Mouse (Mus musculus) gastrocnemius, postnatal 25 days (tissue): ENCODE results near the gene Mettl21e. TPM values are rescaled to one million over a fixed set of nuclear protein-coding genes. Genes with fewer than 3 reads are reported as not detected.
"Not testable (repeated sequence)": the region's sequence is repeated elsewhere in the genome, so short reads cannot be mapped to it uniquely, and the experiment has no call there.

Source experiments
- DNase-seq: peaks from one replicate; pipeline ENCODE4 v3.0.0; 2022
- long read RNA-seq, 2 experiments: library from polyadenylated mRNA; stranded (forward); transcript quantifications; one replicate each; pipeline ENCODE4 v2.0.0; 2021
- total RNA-seq, 2 experiments: library from RNA; stranded (reverse); gene quantifications; 1 replicate in 1 of 2; 2 replicates in 1 of 2; pipeline ENCODE4 v1.2.3; 2021

Gene Mettl21e
- total RNA-seq, result 10 to 100 TPM; 12.4 to 12.6 TPM
- long read RNA-seq, experiment 1, transcript Mettl21e-201 (5 exons, 3,211 nt), result major isoform, 19 of 32 reads
- long read RNA-seq, experiment 1, partial matches to known transcripts, result 5 of 32 reads
- long read RNA-seq, experiment 1, other reads (novel, unspliced or antisense), result 8 of 32 reads
- long read RNA-seq, experiment 2, transcript Mettl21e-201 (5 exons, 3,211 nt), result major isoform, 44 of 61 reads
- long read RNA-seq, experiment 2, partial matches to known transcripts, result 8 of 61 reads
- long read RNA-seq, experiment 2, other reads (novel, unspliced or antisense), result 9 of 61 reads

DNA sequence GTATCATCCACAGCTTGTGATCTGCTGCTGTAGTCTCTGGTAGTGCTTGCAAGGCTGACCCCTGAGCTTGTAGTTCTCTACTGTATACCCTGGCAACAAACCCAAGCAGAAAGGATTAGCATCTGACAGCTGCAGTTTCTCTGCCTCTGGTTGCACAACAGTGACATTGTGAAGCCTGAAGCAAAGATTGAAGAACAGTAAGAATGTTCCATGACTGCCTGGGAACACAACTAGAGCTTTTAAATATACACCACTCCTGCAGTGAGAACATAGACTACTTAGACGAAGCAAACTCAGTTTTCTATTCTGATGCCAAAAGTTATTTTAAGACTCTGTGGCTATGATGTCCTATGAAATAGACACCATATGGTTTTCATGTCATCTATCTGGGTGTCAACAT, at the start of gene Mettl21e:
Mettl21e (minus strand) TSS at position 86 of the 400 bp plus-strand sequence.
- peak; percentile 53 for DNase-seq

DNA sequence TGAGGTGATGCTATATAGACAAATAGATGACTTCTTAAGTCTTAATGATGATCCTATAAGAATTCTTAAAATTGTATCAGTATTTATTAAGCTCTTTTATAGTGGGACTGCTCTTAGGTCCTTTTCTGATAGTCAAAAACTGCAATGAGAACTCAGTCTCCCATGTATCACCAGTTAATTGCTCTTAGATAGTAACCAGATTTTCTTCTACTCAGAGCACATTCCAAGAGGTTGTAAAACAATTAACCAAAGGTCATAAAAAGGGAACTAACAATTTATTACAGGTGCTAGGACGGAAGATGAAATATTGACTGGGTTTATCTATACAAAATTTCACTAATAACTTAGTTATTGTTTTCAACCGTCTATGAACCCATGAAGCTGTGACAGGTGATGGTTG, 21.7 kb upstream of the Mettl21e start:
- not testable (repeated sequence) for DNase-seq

DNA sequence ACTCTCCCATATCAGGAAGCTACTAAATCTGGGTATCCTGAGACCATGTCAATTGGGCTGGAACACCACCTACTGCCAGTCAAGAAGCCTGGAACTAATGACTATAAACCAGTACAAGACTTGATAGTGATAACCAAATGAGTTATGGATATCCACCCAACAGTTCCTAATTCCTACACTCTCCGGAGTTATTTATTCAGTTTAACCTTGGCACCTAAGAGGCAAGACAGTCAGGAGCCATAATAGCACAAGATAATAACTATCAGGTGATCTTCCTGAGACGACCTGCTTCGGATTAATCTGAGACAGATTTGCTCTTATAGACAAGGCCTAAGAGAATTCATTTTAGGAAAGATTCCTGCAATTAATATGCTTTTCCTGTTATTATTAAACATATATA, 21.2 kb upstream of the Mettl21e start:
- DNase-seq, result no peak

DNA sequence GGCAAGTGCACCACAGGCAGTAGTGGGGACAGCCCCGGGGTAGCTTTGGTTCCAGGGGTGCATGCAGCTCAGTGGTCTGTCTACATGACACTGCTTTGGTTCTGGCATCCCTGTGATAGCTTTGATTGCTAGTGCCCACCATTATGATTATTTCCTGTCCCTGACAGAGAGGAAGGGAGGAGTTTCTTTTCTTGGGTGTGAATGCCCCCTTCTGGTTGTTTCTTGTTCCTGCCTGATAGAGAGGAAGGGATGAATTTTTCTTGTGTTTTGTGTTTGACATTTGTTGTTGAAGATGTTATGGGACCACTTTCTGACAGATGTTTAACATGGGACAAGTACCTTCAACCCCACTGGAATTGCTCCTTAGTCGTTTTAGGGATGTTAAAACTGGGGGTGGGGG, 18.5 kb upstream of the Mettl21e start:
- DNase-seq, result no peak

DNA sequence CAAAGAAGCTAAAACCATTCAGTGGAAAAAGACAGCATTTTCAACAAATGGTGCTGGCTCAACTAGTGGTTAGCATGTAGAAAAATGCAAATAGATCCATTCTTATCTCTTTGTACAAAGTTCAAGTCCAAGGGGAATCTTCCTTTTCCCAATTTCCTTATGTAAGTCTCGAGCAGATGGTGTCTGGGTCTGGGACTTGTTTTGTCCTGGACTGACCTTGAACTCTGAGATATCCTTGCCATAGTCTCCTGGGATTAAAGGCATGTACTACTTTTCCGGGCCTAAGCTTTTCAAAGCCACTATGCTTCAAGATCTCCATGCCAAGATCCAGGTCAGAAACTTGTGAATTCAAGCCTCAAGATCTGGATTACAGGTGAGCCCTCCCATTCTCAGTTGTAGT, 16.6 kb upstream of the Mettl21e start:
- DNase-seq, result no peak

DNA sequence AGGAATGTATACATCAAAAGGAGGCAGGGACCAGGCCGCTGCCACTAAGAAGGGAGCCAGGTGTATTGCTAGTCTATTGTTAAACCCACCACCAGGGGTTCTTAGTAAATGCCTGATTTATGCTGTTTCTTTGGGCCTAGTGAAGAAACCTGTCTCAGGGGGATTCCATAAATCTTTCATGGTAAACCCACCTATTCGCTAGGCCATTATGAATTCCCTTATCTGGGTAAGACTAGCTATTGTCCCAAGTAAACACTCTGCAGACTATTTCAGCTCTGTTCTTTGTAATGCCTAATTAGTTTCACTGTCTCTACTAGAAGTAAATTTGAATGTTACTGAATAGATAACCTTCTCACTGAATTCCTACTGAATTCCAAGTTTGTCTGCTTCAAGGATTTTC, 15.8 kb upstream of the Mettl21e start:
- not testable (repeated sequence) for DNase-seq

DNA sequence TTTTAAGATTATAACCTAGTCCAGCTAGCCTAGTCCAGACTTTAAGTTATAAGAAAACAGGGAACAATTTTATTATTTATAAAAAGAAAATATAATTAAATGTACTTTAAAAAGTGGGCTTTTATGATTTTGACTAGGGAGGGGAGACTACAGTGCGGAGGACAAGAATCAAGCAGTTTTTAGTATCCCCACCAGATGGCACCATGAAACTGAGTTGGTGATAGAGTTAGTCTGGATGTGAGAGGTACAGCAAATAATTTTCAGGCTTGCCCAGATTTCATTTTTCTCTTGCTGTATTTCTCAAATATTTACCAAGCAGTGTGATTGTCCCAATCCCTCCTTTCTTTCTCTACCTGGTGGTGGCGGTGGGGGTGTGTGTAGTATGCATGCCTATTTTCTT, 10.3 kb upstream of the Mettl21e start:
- DNase-seq, result no peak

DNA sequence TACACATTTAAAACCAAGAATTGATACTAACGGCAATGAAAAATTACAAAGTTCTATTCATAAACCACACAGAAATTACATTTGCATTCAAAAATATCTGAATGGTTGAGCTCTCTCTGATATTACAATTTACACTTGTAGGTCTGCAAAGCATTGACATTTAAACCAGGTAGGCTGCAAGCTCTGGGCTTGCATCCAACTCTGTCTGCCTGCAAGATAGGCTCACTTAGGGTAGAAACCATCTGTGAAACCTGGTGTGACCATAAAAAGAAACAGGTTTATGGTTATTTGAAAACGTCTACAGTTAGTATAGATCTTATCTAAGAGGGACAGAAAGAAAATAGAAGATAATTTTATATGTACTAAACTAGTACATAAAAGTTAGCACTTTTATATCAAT, 1.6 kb downstream of the Mettl21e start:
- no peak for DNase-seq

DNA sequence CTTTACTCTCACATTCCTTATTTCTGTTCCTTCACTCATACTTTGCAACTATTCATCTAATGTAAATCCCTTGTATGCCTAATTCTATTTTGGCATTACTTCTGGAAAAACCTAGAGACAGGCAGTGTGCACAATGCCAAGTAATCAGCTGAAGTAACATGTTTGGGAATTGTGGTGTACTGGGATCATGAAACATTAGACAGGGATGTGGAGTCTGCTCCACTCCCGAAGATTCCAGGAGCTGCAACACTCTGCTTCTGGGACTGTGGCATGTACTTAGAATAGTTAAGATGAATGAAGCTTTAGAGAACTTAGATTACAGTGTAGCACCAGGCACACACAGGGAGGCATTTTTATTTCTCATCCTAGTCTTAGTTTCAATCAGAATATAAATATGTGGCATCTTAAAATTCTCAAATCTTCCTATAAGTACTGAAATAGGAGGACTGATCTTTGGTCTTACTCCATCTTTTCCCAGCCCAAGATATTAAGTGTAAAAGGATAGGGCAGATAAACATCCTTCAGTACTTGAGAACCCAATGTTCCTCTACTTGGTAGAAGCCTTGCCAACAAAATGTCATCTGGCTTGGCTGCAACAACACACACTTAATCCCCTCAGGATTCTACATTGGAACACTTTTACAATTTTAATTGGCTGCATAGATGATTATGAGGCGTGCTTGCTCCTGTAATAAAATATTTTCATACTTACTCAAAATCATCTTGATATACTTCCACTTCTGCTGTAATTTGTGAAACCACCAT, 2.2 kb downstream of the Mettl21e start:
- peak; percentile 34 for DNase-seq

DNA sequence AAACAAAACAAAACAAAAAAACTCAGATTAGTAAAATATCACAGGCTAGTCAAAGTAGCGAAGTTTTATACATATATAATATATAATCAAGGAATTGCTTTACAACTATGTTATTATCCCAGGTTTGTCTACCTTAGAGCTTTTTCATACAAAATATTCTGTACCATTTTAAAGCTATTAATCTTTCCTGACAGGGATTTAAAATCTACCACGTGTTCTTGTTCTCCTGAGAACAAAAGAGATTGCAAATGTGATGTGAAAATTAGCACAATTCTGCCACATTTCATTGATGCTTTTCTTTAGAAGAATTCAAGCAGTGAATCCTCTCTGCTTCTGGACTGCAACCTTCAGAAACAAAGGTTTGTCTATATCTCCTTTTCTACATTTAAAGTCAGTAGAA, 4.3 kb downstream of the Mettl21e start:
- no peak for DNase-seq

DNA sequence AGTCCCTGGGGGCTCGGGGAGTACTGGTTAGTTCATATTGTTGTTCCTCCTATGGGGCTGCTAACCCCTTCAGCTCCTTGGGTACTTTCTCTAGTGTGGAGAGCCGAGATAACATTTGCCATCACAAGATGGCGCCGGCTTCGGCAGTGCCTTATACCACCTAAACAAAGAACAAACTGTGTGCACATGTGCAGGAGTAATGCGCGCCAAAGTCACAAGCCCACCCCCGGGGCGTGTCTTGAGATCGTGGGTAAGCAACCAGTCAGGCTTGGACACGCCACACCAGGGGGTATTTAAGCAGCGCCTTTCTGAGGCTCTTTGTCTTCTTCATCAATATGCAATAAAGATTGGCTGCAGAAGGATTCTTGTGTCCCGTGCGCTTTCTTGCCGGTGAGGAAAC, 15.9 kb downstream of the Mettl21e start:
- no peak for DNase-seq

DNA sequence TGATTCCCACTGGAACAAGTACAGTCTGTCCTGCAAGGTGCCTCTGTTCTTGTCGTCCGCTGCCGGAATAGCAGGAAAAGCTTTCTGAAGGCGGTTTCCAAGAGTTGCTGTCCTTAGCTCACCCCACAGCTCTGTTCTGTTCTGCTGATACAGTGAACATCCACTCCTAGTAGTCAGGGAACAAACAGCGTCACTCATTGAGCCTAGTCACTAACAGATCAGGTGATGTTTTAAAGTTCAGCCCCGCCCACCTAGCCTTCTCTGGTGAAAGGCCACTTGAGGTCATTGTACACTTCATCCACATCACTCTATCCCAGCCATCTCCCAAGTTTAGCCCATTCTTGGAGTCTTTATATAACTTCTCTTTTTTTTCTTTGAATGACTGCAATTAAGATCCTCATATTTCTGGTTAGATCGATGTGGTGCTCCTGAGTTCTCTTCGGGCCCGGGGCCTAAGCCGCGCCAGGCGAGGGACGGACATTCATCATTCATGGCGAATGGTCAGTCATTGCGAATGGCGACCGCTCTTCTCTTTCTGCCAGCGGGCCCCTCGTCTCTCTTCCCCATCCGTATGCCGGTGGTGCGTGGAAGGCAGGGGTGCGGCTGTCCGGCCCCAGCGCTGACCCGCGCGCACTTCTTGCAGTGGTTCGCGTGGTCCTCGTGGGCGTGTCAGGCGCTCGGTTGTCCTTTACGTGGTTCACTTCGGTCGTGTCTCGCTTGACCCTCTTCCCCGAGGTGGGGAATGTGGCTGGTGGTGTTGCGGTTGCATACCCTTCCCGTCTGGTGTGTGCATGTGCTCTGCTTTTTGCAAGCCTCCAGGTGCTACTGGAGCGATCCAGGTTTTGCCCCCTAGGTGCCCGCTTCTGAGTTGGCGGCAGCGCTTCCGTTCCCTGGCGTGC, 20.2 kb downstream of the Mettl21e start:
- DNase-seq, result peak; percentile 83

DNA sequence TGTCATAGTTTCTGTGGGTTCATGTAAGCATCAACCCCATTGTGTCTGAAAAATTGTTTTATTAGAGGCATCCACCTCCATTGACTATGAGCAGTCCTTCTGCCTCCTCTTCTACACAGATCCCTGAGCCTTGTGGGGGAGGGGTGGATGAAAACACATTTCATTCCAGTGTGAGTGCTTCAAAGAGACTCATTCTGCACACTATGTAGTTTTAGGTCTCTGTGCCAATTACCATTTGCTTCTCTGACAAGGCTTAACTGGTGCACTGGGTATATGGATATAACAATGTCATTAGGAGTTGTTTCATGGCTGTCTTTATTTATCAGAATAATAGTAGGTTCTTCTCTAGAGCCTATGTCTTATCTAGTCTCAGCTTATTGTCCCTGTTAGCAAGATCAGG, 32.4 kb downstream of the Mettl21e start:
- no peak for DNase-seq

DNA sequence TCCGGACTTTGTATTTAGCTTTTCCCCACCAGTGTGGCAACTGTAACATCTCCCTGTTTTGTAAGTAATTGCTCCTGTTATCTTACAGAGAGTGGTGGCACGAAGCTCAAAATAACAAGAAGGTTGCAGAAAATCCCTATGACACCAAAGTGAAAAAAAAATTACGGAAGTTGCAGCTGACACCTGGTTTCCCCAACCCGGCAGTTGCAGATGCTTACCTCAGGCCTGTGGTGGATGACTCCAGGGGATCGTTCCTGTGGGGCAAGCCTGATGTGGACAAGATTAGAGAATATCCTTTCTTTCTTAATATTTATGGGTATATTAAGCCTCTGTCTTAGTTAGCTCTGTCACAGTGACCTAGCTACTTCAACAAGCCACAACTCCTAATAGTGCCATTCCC, 40.7 kb downstream of the Mettl21e start:
- DNase-seq, result no peak

DNA sequence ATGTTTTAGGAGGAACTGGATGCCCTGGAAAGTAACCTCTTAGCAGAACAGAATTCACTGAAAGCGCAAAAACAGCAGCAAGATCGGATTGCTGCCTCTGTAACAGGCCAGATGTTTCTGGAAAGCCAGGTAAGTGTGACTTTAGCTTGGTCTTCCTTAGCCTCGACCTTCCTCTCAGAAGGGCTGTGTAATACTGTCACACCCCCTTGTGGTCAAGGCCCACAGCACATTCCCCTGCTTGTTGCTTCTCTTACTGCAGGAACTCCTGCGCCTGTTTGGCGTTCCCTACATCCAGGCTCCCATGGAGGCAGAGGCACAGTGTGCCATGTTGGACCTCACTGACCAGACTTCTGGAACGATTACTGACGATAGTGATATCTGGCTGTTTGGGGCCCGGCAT, 44.9 kb downstream of the Mettl21e start:
- no peak for DNase-seq

DNA sequence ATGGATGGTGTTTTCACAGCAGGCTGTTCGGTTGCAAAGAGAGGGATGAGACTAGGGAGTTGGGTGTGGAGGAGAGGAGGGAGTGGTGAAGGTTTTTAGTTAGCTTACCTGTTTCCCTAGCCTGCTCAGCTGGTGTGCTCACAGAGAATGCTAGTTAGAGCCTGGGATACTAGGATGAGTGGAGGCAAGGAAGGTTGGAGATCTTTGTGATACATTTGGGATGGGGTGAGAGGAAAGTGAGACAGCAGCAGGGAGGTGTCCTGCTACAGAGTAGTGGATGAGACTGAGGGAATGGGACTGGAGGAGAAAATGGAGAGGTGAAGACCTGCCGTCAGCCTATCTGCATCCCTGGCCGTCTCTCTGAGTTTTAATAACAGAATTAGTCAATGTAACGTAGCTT, 46.1 kb downstream of the Mettl21e start:
- no peak for DNase-seq

DNA sequence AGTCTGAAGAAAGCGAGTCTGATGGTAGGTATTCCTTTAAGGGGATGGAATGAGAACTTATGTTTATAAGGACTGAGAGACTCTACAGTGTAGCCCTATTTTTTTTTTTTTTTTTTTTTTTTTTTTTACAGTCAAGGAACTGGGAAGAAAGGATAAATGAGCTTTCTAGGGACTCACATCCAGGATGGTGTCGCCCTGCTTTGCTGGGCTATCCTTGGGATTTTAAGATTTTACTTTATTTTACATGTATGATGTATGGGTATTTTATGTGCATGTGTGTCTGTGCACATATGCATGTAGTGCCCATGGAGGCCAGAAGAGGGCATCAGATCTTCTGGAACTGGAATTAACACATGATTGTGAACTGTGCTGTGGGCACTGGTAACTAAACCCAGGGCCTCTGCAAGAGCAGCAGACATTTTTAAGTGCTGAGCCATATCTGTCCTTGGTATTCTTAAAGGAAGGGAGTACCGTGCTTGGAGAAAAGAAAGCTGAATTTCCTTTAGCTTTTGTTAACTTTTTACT, 50.8 kb downstream of the Mettl21e start:
- no peak for DNase-seq

DNA sequence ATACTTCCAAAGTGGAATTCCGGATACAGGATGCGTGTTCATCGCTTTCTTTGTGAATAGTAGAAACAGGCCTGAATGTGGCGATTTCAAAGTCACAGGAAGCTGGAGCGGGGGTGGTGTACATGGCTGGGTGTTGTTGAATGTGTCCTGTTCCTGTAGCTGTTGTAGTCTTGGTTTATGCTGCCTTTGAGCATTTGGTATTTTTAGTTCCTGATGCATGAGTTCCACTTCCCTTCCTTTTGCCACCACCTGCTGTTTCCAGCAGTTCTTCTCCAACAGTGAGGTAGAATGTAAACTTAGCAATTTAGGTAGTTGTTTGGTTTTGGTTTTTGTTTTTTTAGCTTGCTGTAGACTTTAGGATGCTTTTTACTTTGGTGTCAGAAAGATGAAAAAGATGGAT, 56.4 kb downstream of the Mettl21e start:
- DNase-seq, result no peak

DNA sequence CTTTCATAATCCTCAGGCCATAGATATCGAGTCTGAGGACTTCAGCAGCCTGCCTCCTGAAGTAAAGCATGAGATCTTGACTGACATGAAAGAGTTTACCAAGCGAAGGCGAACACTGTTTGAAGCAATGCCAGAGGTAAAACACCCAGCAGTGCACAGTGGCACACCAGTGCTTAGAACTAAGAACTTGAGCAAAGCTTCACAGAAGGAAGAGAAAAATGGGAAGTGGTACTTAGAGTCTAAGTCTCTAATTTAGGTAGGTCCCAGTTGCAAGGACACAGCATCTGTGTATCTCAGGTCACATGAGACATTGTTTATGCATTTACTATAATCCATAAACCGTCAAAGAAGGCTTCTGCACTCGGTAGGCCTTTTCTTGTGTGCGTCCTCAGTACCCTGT, 56.9 kb downstream of the Mettl21e start:
- no peak for DNase-seq

DNA sequence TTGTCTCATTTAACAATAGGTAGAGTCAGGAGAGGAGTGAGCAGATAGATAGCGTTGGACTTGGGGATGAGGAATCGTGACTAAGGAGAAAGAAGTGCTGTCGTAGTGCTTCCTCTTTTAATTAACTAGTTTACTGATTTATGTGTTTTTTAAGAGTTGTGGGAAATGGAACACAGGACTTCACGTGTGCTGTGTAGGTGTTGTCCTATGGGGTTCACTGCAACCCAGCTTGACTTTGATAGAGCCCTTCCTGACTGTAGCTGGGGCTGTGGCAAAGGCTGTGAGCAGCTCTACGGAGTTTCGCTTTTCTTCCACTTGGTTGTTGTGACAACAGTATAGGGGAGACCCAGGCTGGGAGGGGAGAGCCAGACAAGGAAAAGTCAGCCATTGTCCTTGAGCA, 60.4 kb downstream of the Mettl21e start:
- no peak for DNase-seq

DNA sequence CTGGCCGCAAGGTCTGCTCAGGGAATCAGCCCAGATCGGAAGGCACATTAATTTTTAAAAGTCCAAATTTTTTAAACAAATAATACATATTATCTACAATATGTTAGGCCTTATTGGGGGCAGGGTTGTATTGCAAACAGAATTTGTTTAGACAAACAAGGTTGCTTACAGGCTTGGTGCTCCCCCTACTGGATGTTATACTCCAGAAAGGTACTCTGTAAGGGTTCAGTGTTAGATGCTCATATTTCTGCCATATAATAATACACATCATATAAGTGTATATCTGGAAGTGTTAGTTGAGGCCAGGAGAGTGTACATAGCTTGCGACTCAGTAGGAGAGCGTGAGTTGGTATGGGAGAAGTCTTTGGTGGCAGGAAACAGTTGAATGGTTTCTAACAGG, 63.5 kb downstream of the Mettl21e start:
- DNase-seq, result no peak
